Mouse (Mus musculus): ENCODE data around the gene Phf20.
A peak's percentile ranks its signal among the peaks of the same experiment; 100 is the strongest.

Gene Phf20

GRCm38 (mm10) chr2:156201486-156201885 lies 5.2 kb downstream of the Phf20 start:
- no peak for DNase-seq

DNA sequence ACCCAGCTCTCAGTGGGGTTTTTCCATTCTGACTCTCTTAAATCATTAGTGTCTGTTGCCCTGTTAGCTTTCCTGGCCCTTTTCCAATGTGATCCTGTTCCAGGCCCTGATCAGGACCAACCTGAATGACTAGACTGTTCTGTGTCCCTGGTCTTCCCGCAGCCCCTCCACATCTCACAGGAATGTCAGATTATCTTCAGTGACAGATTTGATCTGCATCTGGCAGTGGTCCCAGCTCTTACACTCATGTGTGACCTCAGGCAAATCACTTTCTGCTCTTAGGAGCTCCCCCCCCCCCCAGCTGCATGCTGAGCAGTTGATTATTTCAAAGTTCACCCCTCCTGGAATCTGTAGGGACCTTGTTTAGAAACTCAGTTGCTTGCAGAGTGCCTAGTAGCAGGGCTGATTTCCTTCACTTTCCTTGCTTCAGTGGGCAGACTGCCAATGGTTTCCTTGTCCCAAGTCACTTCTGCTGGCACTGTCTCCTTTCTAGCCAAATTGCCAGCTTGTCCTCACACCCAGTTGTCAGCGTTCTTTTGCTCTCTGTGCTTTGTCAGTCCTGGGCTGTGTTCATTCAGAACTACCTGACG lies 6.7 kb downstream of the Phf20 start:
- peak; percentile 83 to 86 for DNase-seq

GRCm38 (mm10) chr2:156203917-156204316 lies 7.7 kb downstream of the Phf20 start:
- DNase-seq: peak; percentile 31 to 35

- no peak for DNase-seq
These were observed 21.5 kb downstream of the Phf20 start for GRCm38 (mm10) chr2:156217786-156218185.

DNA sequence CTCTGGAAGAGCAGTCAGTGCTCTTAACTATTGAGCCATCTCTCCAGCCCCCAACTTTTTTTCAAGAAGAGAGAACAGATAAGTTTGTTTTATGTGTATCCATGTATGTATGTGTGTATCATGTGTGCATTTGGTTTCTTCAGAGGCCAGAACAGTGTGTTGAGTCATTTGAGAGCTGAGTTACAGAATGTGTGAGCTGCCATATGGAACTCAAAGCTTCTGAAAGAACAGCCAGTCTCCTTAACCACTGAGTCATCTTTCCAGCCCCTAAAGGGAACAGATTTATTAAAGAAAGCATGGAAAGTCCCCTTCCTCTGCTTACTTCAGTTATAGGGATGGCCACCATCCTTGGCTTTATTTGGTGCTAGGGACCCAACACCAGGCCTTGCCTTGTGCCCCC lies 25.8 kb downstream of the Phf20 start:
- no peak for DNase-seq

DNA sequence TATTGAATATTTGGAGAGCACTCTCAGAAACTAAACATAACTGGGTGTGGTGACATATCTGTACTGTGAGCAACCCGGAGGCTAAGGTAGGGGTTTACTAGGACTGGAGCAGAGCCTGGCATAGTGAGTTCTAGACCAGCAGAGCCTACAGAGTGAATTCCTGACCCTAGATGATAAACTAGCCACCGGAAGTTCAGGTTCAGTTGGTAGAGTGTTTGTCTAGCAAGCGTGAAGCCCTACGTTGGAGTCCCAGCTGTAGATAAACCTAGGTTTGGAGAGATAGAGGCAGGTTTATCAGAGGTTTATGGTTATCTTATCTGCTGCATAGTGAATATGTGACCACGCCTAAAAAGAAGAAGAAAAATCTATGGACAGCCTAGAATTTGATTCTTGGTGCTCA lies 27.8 kb downstream of the Phf20 start:
- DNase-seq: no peak

DNA sequence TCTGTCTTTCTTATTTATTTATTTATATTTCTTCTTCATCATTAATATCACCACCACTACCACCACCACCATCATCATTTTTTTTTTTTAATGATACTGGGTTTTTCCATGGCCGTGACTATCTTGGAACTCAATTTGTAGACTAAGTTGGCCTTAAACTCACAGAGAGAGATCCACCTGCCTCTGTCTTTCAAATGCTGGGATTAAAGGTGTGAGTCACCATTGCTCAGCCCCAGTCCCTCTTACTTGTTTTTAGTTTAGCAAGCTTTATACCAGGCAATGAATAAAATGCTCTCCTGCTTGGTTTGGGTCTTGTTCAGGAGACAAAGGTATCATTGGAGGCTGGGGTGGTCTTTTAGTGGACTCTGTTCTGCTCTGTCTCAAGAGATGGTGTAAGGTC lies 31.4 kb downstream of the Phf20 start:
- DNase-seq: no peak

DNA sequence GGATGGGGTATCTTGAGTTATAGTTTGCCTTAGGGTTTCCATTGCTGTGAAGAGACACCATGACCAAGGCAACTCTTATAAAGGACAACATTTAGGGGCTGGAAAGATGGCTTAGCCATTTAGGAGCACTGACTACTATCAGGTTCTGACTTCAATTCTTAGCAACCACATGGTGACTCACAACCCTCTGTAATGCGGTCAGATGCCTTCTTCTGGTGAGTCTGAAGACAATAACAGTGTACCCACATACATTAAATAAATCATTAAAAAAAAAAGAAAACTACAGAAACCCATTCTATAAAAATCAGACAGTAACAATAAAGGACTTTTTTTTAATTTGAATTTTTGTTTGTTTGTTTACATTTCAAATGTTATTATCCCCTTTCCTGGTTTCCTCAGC lies 32.9 kb downstream of the Phf20 start:
- DNase-seq: no peak

- peak; percentile 49 to 54 for DNase-seq
These were observed 35.1 kb downstream of the Phf20 start for GRCm38 (mm10) chr2:156231340-156231739.

- DNase-seq: peak; percentile 84 to 94
These were observed 37.1 kb downstream of the Phf20 start for GRCm38 (mm10) chr2:156233275-156233948.

- peak in 1 of 2 experiments; percentile 36 for DNase-seq
These were observed 37.8 kb downstream of the Phf20 start for GRCm38 (mm10) chr2:156234016-156234415.

DNA sequence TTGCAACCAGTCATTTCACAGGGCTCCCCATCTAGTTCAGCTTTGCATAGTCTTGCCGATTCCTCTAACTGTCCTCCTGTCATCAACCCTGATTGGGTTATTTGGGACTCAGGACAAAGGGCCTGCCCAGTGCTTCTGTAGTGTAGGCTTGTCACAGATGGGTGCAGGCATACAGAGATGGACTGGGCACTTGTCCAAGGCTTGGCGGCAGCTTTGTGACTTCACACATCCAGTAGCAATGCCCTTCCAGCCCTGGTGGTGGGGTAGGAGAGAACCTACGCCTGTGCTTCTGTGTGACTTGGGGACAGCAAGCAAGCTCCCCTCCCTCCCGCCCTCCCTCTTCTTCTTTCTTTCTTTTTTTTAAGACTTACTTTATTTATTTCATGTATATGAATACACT lies 39.6 kb downstream of the Phf20 start:
- DNase-seq: peak; percentile 90 to 91

- peak in 1 of 2 experiments; percentile 32 for DNase-seq
These were observed 45.4 kb downstream of the Phf20 start for GRCm38 (mm10) chr2:156241662-156242061.

- no peak for DNase-seq
These were observed 46.7 kb downstream of the Phf20 start for GRCm38 (mm10) chr2:156243011-156243410.

DNA sequence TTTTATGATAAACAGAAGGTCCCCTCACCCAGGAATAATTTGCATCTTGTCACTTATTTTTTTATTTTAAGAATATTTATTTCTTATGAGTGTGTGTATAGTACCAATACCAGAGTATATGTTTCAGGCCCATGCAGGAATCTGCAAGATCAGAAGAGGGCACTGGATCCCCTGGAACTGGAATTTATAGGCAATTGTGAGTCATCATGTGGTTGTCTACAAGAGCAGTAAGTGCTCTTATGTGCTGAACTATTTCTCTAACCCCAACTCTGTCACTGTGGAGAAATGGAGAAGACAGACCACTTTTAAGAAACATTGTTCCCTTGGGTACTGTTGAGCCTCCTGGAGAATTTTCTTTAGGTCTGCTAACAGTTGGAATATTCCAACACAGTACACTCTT lies 51.3 kb downstream of the Phf20 start:
- DNase-seq: no peak

DNA sequence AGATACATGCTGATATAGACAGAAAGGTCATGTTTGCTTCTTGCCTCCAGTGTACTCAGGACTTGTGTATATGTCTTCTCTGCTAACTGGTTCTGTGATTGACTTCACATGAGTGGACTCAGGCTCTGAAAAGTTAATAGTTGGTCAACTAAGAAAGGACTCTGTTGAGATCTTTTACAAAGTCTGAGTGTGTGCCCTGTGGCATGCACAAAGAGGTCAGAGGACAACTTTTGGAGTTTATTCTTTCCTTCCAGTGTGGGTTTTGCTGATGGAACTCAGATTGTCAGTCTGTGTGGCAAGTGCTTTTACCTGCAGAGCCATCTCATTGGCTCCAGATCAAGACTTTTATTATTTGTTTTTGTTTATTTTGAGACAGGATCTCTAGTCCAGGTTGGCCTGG lies 54.5 kb downstream of the Phf20 start:
- no peak for DNase-seq

DNA sequence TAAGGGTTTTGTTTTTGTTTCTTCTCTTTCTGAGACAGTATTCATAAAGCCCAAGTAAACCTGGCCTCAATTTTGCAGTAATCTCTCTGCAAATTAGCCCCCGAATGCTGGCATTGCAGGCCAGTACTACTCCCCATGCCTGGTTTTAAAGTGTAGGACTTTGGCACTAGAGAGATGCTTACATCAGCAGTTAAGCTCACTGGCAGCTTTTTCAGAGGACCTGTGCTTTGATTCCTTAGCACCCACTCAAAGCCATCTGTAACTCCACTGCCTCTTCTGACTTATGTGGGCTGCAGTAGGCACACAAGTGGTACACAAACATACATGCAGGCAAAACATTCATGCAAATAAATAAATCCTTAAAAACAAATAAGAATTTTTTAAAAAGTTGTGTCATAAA lies 55.0 kb downstream of the Phf20 start:
- no peak for DNase-seq

DNA sequence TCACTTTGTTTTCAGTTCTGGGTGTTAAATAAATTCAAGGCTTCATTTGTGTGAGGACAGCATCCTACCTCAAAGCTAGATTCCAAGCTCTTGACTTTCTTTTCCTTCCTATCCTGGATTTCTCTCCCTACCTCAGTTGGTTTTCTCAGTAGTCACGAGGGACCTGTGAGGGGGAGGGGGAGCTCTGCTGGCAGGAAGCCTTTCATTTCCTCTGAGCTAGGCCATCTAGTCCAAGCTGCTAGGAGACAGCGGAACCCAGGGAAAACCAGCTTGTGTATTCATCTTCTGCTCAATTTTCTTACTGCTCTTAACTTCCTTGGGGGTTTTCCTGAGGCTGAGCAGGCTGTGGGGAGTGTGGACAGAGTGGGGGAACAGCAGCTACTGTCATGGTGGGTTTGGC lies 60.8 kb downstream of the Phf20 start:
- DNase-seq: peak in 1 of 2 experiments; percentile 32

DNA sequence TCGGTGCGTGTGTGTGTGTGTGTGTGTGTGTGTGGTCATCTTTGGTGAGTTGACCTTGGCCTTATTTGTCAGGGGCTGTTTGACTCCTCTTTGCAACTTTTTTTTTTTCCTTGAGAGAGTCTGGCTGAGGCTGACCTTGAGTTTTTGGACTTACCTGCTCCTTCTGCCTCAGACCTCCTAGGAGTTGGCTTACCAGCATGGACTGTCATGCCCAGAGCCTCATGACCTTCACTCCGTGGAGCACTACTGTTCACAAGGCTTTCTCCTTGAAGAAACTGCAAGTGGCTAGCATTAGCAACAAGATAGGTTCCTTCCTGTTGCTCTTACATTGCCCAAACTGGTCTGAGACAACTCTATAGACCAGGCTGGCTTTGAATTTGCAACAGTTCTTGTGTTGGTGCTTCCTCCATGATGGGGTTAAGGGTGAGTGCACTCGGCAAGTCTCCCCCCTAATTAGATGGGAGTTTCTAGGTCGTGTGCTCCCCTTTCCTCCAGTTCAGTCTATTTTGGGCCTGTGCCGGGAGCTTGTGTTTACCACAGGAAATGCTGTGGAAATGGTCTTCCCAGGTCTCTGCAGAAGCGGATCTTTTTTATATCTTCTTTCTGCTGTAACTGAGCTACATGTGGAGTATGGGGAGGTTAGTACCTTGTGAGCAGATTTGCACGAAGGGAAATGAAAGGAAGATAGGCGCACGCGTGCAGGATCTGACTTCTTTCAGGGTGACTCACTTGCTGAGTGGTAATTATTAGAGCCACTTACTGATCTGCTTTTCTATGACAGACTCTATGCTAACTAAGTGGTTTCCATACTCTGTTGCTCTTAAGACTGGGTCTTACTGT lies 61.9 kb downstream of the Phf20 start:
- DNase-seq: no peak

GRCm38 (mm10) chr2:156260968-156261367 lies 64.7 kb downstream of the Phf20 start:
- no peak for DNase-seq

GRCm38 (mm10) chr2:156263204-156263893 lies 67.1 kb downstream of the Phf20 start:
- no peak for DNase-seq

DNA sequence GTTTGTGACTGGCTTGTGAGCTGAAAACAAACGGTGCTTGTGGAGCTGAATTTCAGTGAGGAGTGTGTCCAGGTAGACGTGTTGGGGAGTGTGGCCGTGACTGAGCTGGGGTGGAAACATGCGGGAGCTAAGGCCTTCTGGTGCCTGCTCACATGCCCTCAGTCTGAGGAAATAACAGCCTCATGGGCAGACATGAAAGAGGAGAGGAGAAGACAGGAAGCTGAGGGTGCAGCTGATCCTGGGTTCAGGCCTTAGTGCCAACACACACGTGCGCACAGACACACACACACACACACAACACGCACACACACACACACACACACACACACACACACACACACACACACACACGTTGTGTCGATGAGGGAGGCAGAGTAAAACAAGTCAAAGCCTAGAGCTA lies 71.4 kb downstream of the Phf20 start:
- no peak for DNase-seq

- DNase-seq: no peak
These were observed 76.3 kb downstream of the Phf20 start for GRCm38 (mm10) chr2:156272553-156272952.
